ENCODE assay signal across 22 mouse cellular contexts in genomic region chr16:87861722-87862121, GRCm38 (mm10).
DNase-seq lines count a peak whose midpoint lies in the region; ATAC-seq and TF ChIP-seq lines count a peak whose summit lies in the region.
"Had no signal": no experiment of that assay in that cellular context is flagged by ENCODE, and none has a peak within 500 bp of the region (broad histone marks: within the 10 kb centered on the region; RNA-seq: fewer than 3 reads in every experiment).

No protein-coding gene starts in this region.

- no peaks in the 10 kb centered on the region for H3K9me3 ChIP-seq in intestine, embryonic 15.5 days
- H3K9me3 ChIP-seq in intestine, postnatal 0 days (ENCODE audit: control insufficient read depth) = no peaks in the 10 kb centered on the region
- H3K9me3 ChIP-seq in limb, embryonic 10.5 days (replicated peaks) = no peaks in the 10 kb centered on the region
- H3K9me3 ChIP-seq: embryonic facial prominence, embryonic 10.5 days; embryonic facial prominence, embryonic 12.5 days; forebrain, embryonic 13.5 days; forebrain, embryonic 15.5 days had no signal

- peak; percentile 1 for DNase-seq in cerebellum, adult 9-10 months
- DNase-seq in cerebellum, postnatal 14 days = no peak
- DNase-seq in frontal cortex, postnatal 14 days (ENCODE audit: low spot score in 2 of 2) = no peak
- no peak for DNase-seq in limb, embryonic 10.5 days (ENCODE audit: low spot score)
- no peak for DNase-seq in heart, adult 9 months (ENCODE audit: low spot score in 2 of 2)
- DNase-seq: adrenal gland, adult 2 months; adrenal gland, postnatal 10 days; adrenal gland, postnatal 25 days; B cell, adult 2 months; cerebellum, adult 11-12 months; cerebellum, adult 2 months; cerebellum, adult 9-11 months; cerebellum, postnatal 25 days; forebrain, postnatal 0 days had no signal

- no peak overlapping the region for H3K4me2 ChIP-seq in intestine, embryonic 15.5 days (replicated peaks)
- no peak overlapping the region for H3K4me2 ChIP-seq in intestine, postnatal 0 days (replicated peaks; ENCODE audit: low read depth)
- H3K4me2 ChIP-seq: embryonic facial prominence, embryonic 12.5 days; forebrain, embryonic 13.5 days; forebrain, embryonic 15.5 days had no signal

- no peak overlapping the region for H3K4me3 ChIP-seq in intestine, embryonic 15.5 days (replicated peaks)
- no peak overlapping the region for H3K4me3 ChIP-seq in intestine, postnatal 0 days (ENCODE audit: low read depth, low read length)
- H3K4me3 ChIP-seq in limb, embryonic 10.5 days = no peak overlapping the region
- H3K4me3 ChIP-seq: embryonic facial prominence, embryonic 10.5 days; embryonic facial prominence, embryonic 12.5 days; forebrain, embryonic 13.5 days; forebrain, embryonic 15.5 days had no signal

- ATAC-seq in frontal cortex, adult (ENCODE audit: low TSS enrichment) = 0 out of 2 replicates have a peak, but pooled peaks have one; percentile 27
- ATAC-seq in intestine, embryonic 15.5 days = peak; percentile 88
- peak; percentile 78 for ATAC-seq in intestine, postnatal 0 days
- ATAC-seq: CD4-positive, CD25-positive, alpha-beta regulatory T cell, adult 4 months; forebrain, embryonic 13.5 days; forebrain, embryonic 15.5 days; forebrain, postnatal 0 days had no signal

- no peak overlapping the region for H3K9ac ChIP-seq in intestine, embryonic 15.5 days
- no peak overlapping the region for H3K9ac ChIP-seq in intestine, postnatal 0 days (ENCODE audit: low read depth, low read length)
- H3K9ac ChIP-seq: embryonic facial prominence, embryonic 12.5 days; forebrain, embryonic 13.5 days; forebrain, embryonic 15.5 days; forebrain, postnatal 0 days had no signal

- H3K4me1 ChIP-seq in intestine, embryonic 15.5 days (replicated peaks) = no peaks in the 10 kb centered on the region
- no peaks in the 10 kb centered on the region for H3K4me1 ChIP-seq in intestine, postnatal 0 days (replicated peaks; ENCODE audit: control insufficient read depth, insufficient read depth, low read length)
- no peaks in the 10 kb centered on the region for H3K4me1 ChIP-seq in limb, embryonic 10.5 days
- H3K4me1 ChIP-seq: embryonic facial prominence, embryonic 12.5 days; forebrain, embryonic 13.5 days; forebrain, embryonic 15.5 days had no signal

- no peaks in the 10 kb centered on the region for H3K36me3 ChIP-seq in intestine, embryonic 15.5 days
- H3K36me3 ChIP-seq in intestine, postnatal 0 days (ENCODE audit: control insufficient read depth, insufficient read depth) = no peaks in the 10 kb centered on the region
- H3K36me3 ChIP-seq in limb, embryonic 10.5 days = no peaks in the 10 kb centered on the region
- H3K36me3 ChIP-seq: embryonic facial prominence, embryonic 10.5 days; embryonic facial prominence, embryonic 12.5 days; forebrain, embryonic 15.5 days had no signal

- peak; percentile 39 for TF ChIP-seq CTCF in intestine, postnatal 0 days (IDR thresholded peaks at IDR 0.05; ENCODE audit: low read depth)

- no peak overlapping the region for H3K27ac ChIP-seq in intestine, embryonic 15.5 days
- no peak overlapping the region for H3K27ac ChIP-seq in intestine, postnatal 0 days (ENCODE audit: low read depth, low read length)
- no peak overlapping the region for H3K27ac ChIP-seq in limb, embryonic 10.5 days
- H3K27ac ChIP-seq: embryonic facial prominence, embryonic 10.5 days; embryonic facial prominence, embryonic 12.5 days; forebrain, embryonic 13.5 days; forebrain, embryonic 15.5 days had no signal

- no peaks in the 10 kb centered on the region for H3K27me3 ChIP-seq in intestine, embryonic 15.5 days (replicated peaks)
- no peaks in the 10 kb centered on the region for H3K27me3 ChIP-seq in intestine, postnatal 0 days (replicated peaks; ENCODE audit: control insufficient read depth, insufficient read depth, low read length)
- no peaks in the 10 kb centered on the region for H3K27me3 ChIP-seq in limb, embryonic 10.5 days (ENCODE audit: low read depth, poor library complexity, severe bottlenecking)
- H3K27me3 ChIP-seq: embryonic facial prominence, embryonic 12.5 days; forebrain, embryonic 13.5 days; forebrain, embryonic 15.5 days had no signal

- 63% methylated on average over 1 of the region's 1 CpGs for WGBS in intestine, embryonic 15.5 days
- 67% methylated on average over 1 of the region's 1 CpGs for WGBS in intestine, postnatal 0 days
- 77% methylated on average over 1 of the region's 1 CpGs for WGBS in limb, embryonic 10.5 days

Comparison
In these comparisons a context has a peak if more than half of its experiments do, and no peak if none do; other contexts are left out.
1. ATAC-seq: peak in every context shown above with its lines; median percentile 88 in intestine, embryonic 15.5 days; 78 in intestine, postnatal 0 days; 27 in frontal cortex, adult.